Mouse (Mus musculus) G1E (cell line): ENCODE measurements around the gene Iffo2.

Experiments used
- CTCF ChIP-seq: IDR thresholded peaks from 2 replicates; pipeline ENCODE4 v1.5.1; 2012; ENCODE audit warnings: low read depth, low read length, inconsistent platforms, mixed read lengths
- GATA1 ChIP-seq: IDR thresholded peaks from 2 replicates; pipeline ENCODE4 v1.6.1; 2012; ENCODE audit warnings: borderline replicate concordance, low read length, inconsistent platforms, mixed read lengths
- TAL1 ChIP-seq: conservative IDR thresholded peaks from 2 replicates; pipeline ENCODE4 v1.6.1; 2012; ENCODE audit warnings: low read depth, low read length, inconsistent platforms, mixed read lengths

DNA sequence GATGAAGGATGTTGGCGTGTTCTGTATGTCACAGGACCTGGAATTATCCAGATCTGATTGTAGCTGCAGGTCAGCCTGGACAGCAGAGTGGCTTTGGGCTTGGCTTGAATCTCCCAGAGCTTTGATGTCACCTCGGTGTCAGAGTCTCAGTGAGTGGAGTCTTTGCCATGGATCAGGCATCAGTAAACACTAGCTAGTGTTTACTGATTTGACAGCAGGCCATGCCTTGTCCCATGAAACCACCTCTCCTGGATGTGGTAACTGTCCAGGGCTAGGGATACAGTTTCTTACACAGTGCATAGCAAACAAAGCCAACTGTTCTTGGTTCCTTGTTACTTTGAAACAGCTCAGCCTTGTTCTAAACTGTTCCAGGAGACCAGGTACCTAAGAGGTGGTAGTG, 18.8 kb upstream of the Iffo2 start:
- no peak for TF ChIP-seq CTCF
- no peak for TF ChIP-seq GATA1
- no peak for TF ChIP-seq TAL1
